In genomic region chr8:124863729-124864128, GRCm38 (mm10) we compare ENCODE assay signal across 8 mouse cellular contexts. TPM values are rescaled to one million over a fixed set of nuclear protein-coding genes. Genes with fewer than 3 reads are reported as not detected.
DNase-seq lines count a peak whose midpoint lies in the region; ATAC-seq and TF ChIP-seq lines count a peak whose summit lies in the region.

No protein-coding gene starts in this region.

- peaks cover 44% of the 10 kb centered on the region for H3K36me3 ChIP-seq in midbrain, embryonic 10.5 days

- peak overlapping the region; percentile 96 for H3K27ac ChIP-seq in layer of hippocampus, adult 2 months
- peak overlapping the region; percentile 98 for H3K27ac ChIP-seq in midbrain, embryonic 10.5 days (replicated peaks)

- TF ChIP-seq CTCF in layer of hippocampus, adult 2 months (conservative IDR thresholded peaks at IDR 0.05) = no peak

- no peak for DNase-seq in layer of hippocampus, adult 2 months (ENCODE audit: low spot score in 2 of 2)
- no peak for DNase-seq in layer of hippocampus, postnatal 36 days
- DNase-seq in midbrain, embryonic 10.5 days (ENCODE audit: low spot score) = no peak
- DNase-seq in urinary bladder, postnatal 25 days (ENCODE audit: low spot score) = no peak
- DNase-seq in cerebellum, adult 11-12 months = no peak
- DNase-seq in left cerebral cortex, adult 18-20 months (ENCODE audit: low spot score in 2 of 2) = no peak

- H3K4me1 ChIP-seq in midbrain, embryonic 10.5 days = peaks cover 34% of the 10 kb centered on the region

- 28% methylated on average over 8 of the region's 8 CpGs for WGBS in midbrain, embryonic 10.5 days

- no peaks in the 10 kb centered on the region for H3K9me3 ChIP-seq in midbrain, embryonic 10.5 days (replicated peaks)

- peak; percentile 19 for ATAC-seq in activated CD4-positive, CD25-positive, alpha-beta regulatory T cell, adult 4 months
- ATAC-seq in granulocyte monocyte progenitor cell, adult 5-6 weeks (replicated peaks; ENCODE audit: poor library complexity, severe bottlenecking) = peak; percentile 38

- H3K4me3 ChIP-seq in layer of hippocampus, adult 2 months = peak overlapping the region; percentile 83
- H3K4me3 ChIP-seq in midbrain, embryonic 10.5 days = peak overlapping the region; percentile 93

- H3K27me3 ChIP-seq in midbrain, embryonic 10.5 days (ENCODE audit: low read depth, poor library complexity, severe bottlenecking) = no peaks in the 10 kb centered on the region

RNA-seq across cellular contexts. Expression of gene 2810004N23Rik, which starts 0.8 kb away (rescaled TPM):
- 10 to 100 TPM; 21.8 to 24.8 TPM for total RNA-seq in layer of hippocampus, adult 2 months (2021)
- 10 to 100 TPM; 23.3 to 26.1 TPM for total RNA-seq in layer of hippocampus, postnatal 36 days (2021)
- 10 to 100 TPM; 28.2 to 28.7 TPM for polyA plus RNA-seq in activated CD4-positive, CD25-positive, alpha-beta regulatory T cell, adult 4 months (2017; shearing (Covaris generic))
- 46.8 and 49.8 TPM in 2 replicates for total RNA-seq in granulocyte monocyte progenitor cell, adult 5-6 weeks (2014; fragmentation: Nextera tagmentation)
- 65.8 and 75.4 TPM in 2 replicates for total RNA-seq in granulocyte monocyte progenitor cell, adult 5-6 weeks (2017)
- 61.7 and 72.1 TPM in 2 replicates for polyA plus RNA-seq in midbrain, embryonic 10.5 days (2016; fragmentation: Nextera tagmentation; extraction: Ambion mirVana)
- 10 to 100 TPM; 19.5 to 23.3 TPM for total RNA-seq in left cerebral cortex, adult 18-20 months (2021)

RNA-seq across cellular contexts. Expression of gene Gnpat, which starts 0.9 kb away (rescaled TPM):
- total RNA-seq in layer of hippocampus, adult 2 months (2021) = 10 to 100 TPM; 64.3 to 68.0 TPM
- 10 to 100 TPM; 55.6 to 68.3 TPM for total RNA-seq in layer of hippocampus, postnatal 36 days (2021)
- polyA plus RNA-seq in activated CD4-positive, CD25-positive, alpha-beta regulatory T cell, adult 4 months (2017; shearing (Covaris generic)) = 10 to 100 TPM; 36.5 TPM
- total RNA-seq in granulocyte monocyte progenitor cell, adult 5-6 weeks (2014; fragmentation: Nextera tagmentation) = 116 and 145 TPM in 2 replicates
- 92.3 and 115 TPM in 2 replicates for total RNA-seq in granulocyte monocyte progenitor cell, adult 5-6 weeks (2017)
- 149 and 156 TPM in 2 replicates for polyA plus RNA-seq in midbrain, embryonic 10.5 days (2016; fragmentation: Nextera tagmentation; extraction: Ambion mirVana)
- total RNA-seq in left cerebral cortex, adult 18-20 months (2021) = 10 to 100 TPM; 57.4 to 63.2 TPM

RNA-seq across cellular contexts. Expression of gene Exoc8, which starts 33.8 kb away (rescaled TPM):
- total RNA-seq in layer of hippocampus, adult 2 months (2021) = 10 to 100 TPM; 35.6 TPM
- total RNA-seq in layer of hippocampus, postnatal 36 days (2021) = 10 to 100 TPM; 36.6 to 36.8 TPM
- 1 to 10 TPM; 5.3 to 8.3 TPM for polyA plus RNA-seq in activated CD4-positive, CD25-positive, alpha-beta regulatory T cell, adult 4 months (2017; shearing (Covaris generic))
- 9.6 and 16.2 TPM in 2 replicates for total RNA-seq in granulocyte monocyte progenitor cell, adult 5-6 weeks (2014; fragmentation: Nextera tagmentation)
- total RNA-seq in granulocyte monocyte progenitor cell, adult 5-6 weeks (2017) = 14.7 and 16.0 TPM in 2 replicates
- 8.4 and 9.6 TPM in 2 replicates for polyA plus RNA-seq in midbrain, embryonic 10.5 days (2016; fragmentation: Nextera tagmentation; extraction: Ambion mirVana)
- total RNA-seq in left cerebral cortex, adult 18-20 months (2021) = 10 to 100 TPM; 33.4 to 34.2 TPM

RNA-seq across cellular contexts. Expression of gene Sprtn, which starts 34.0 kb away (rescaled TPM):
- 10 to 100 TPM; 16.8 to 17.6 TPM for total RNA-seq in layer of hippocampus, adult 2 months (2021)
- 10 to 100 TPM; 14.4 to 16.1 TPM for total RNA-seq in layer of hippocampus, postnatal 36 days (2021)
- 1 to 10 TPM; 6.6 to 8.4 TPM for polyA plus RNA-seq in activated CD4-positive, CD25-positive, alpha-beta regulatory T cell, adult 4 months (2017; shearing (Covaris generic))
- 18.5 and 18.8 TPM in 2 replicates for total RNA-seq in granulocyte monocyte progenitor cell, adult 5-6 weeks (2014; fragmentation: Nextera tagmentation)
- 20.9 and 21.8 TPM in 2 replicates for total RNA-seq in granulocyte monocyte progenitor cell, adult 5-6 weeks (2017)
- 10.6 and 14.7 TPM in 2 replicates for polyA plus RNA-seq in midbrain, embryonic 10.5 days (2016; fragmentation: Nextera tagmentation; extraction: Ambion mirVana)
- total RNA-seq in left cerebral cortex, adult 18-20 months (2021) = 10 to 100 TPM; 13.0 to 13.5 TPM
